Mouse (Mus musculus): ENCODE data around the gene Lysmd1. TPM values are rescaled to one million over a fixed set of nuclear protein-coding genes. Genes with fewer than 3 reads are reported as not detected.

Gene Lysmd1
- polyA plus RNA-seq, 1 experiment from 2014 or later = 8.2 TPM

- no peaks in the 10 kb centered on the region for H3K27me3 ChIP-seq (ENCODE audit: insufficient read depth, low read length)
- H3K36me3 ChIP-seq (ENCODE audit: insufficient read depth) = peaks cover 64% of the 10 kb centered on the region
- H3K4me3 ChIP-seq (ENCODE audit: low read depth, low read length) = no peak overlapping the region
- H3K9ac ChIP-seq = no peak overlapping the region
- no peak overlapping the region for H3K4me2 ChIP-seq
- DNase-seq (no peak), ATAC-seq (ENCODE audit: insufficient read depth) (no peak)
- H3K4me1 ChIP-seq (ENCODE audit: insufficient read depth) = no peaks in the 10 kb centered on the region
- no peak for TF ChIP-seq CTCF (IDR thresholded peaks at IDR 0.05; ENCODE audit: low read depth)
- WGBS = 83% methylated on average over 9 of the region's 9 CpGs
- no peaks in the 10 kb centered on the region for H3K9me3 ChIP-seq (ENCODE audit: low read depth, low read length)
- H3K27ac ChIP-seq (ENCODE audit: low read depth) = no peak overlapping the region
Observed at GRCm38 (mm10) chr3:95184796-95185577, 51.1 kb downstream of the Lysmd1 start.

GRCm38 (mm10) chr3:95186100-95186499 lies 52.2 kb downstream of the Lysmd1 start:
- H3K4me3 ChIP-seq (ENCODE audit: low read depth, low read length) = no peak overlapping the region
- no peaks in the 10 kb centered on the region for H3K27me3 ChIP-seq (ENCODE audit: insufficient read depth, low read length)
- peaks cover 73% of the 10 kb centered on the region for H3K36me3 ChIP-seq (ENCODE audit: insufficient read depth)
- no peak for DNase-seq
- no peak overlapping the region for H3K27ac ChIP-seq (ENCODE audit: low read depth)
- 0 out of 2 replicates have a peak, but pooled peaks have one; percentile 24 for ATAC-seq (ENCODE audit: insufficient read depth)
- no peak overlapping the region for H3K4me2 ChIP-seq
- WGBS = 68% methylated on average over 2 of the region's 2 CpGs
- no peak for TF ChIP-seq CTCF (IDR thresholded peaks at IDR 0.05; ENCODE audit: low read depth)
- no peaks in the 10 kb centered on the region for H3K4me1 ChIP-seq (ENCODE audit: insufficient read depth)
- no peaks in the 10 kb centered on the region for H3K9me3 ChIP-seq (ENCODE audit: low read depth, low read length)
- H3K9ac ChIP-seq = no peak overlapping the region

DNA sequence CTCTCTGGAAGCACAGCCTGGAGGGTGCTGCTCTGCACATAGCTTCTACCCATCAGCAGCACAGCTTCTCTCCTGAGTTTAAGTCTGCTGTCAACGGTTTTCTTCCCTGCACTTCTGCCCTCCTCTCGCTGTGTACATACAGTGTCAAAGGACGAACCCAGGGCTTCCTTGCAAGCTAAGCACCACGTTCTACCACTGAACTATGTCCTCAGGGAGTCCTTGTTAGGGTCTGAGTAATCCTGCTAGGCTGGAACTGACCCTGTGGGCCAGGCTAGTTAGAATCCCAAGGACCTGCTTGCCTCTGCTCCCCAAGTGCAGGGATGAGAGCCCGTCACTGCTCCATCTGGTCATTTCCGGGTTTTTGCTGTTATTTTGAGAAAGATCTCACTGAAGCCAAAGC lies 53.0 kb downstream of the Lysmd1 start:
- no peak overlapping the region for H3K4me2 ChIP-seq
- H3K36me3 ChIP-seq (ENCODE audit: insufficient read depth) = peaks cover 77% of the 10 kb centered on the region
- H3K4me1 ChIP-seq (ENCODE audit: insufficient read depth) = no peaks in the 10 kb centered on the region
- ATAC-seq (ENCODE audit: insufficient read depth) = no peak
- no peaks in the 10 kb centered on the region for H3K27me3 ChIP-seq (ENCODE audit: insufficient read depth, low read length)
- H3K9ac ChIP-seq = no peak overlapping the region
- no peak for DNase-seq
- H3K27ac ChIP-seq (ENCODE audit: low read depth) = no peak overlapping the region
- no peak for TF ChIP-seq CTCF (IDR thresholded peaks at IDR 0.05; ENCODE audit: low read depth)
- H3K4me3 ChIP-seq (ENCODE audit: low read depth, low read length) = no peak overlapping the region
- 72% methylated on average over 6 of the region's 6 CpGs for WGBS
- no peaks in the 10 kb centered on the region for H3K9me3 ChIP-seq (ENCODE audit: low read depth, low read length)

Small RNAs within 50 kb of the gene (microRNA-seq; reads per million reads assigned to microRNA genes)
- not detected for gene Mir8099-1 (ENCODE audit: borderline number of aligned reads)

Other genes starting within 250 kb of the Lysmd1 start
- gene Psmb4, start 247.1 kb upstream of the Lysmd1 start, polyA plus RNA-seq (2014; fragmentation: Nextera tagmentation; extraction: Ambion mirVana) = 343 and 370 TPM in 2 replicates
- 99.1 and 103 TPM in 2 replicates for gene Selenbp1, start 201.0 kb upstream of the Lysmd1 start, polyA plus RNA-seq (2014; fragmentation: Nextera tagmentation; extraction: Ambion mirVana)
- 11.8 and 13.1 TPM in 2 replicates for gene Rfx5, start 180.0 kb upstream of the Lysmd1 start, polyA plus RNA-seq (2014; fragmentation: Nextera tagmentation; extraction: Ambion mirVana)
- 24.7 and 25.9 TPM in 2 replicates for gene Pi4kb, start 159.4 kb upstream of the Lysmd1 start, polyA plus RNA-seq (2014; fragmentation: Nextera tagmentation; extraction: Ambion mirVana)
- 28.1 and 31.7 TPM in 2 replicates for gene Zfp687, start 118.6 kb upstream of the Lysmd1 start, polyA plus RNA-seq (2014; fragmentation: Nextera tagmentation; extraction: Ambion mirVana)
- gene Psmd4, start 91.5 kb upstream of the Lysmd1 start, polyA plus RNA-seq (2014; fragmentation: Nextera tagmentation; extraction: Ambion mirVana) = 236 and 250 TPM in 2 replicates
- 12.2 and 13.6 TPM in 2 replicates for gene Pip5k1a, start 27.2 kb upstream of the Lysmd1 start, polyA plus RNA-seq (2014; fragmentation: Nextera tagmentation; extraction: Ambion mirVana)
- 167 and 170 TPM in 2 replicates for gene Vps72, start 23.1 kb upstream of the Lysmd1 start, polyA plus RNA-seq (2014; fragmentation: Nextera tagmentation; extraction: Ambion mirVana)
- 1.2 and 1.9 TPM in 2 replicates for gene Tmod4, start 9.6 kb upstream of the Lysmd1 start, polyA plus RNA-seq (2014; fragmentation: Nextera tagmentation; extraction: Ambion mirVana)
- gene Scnm1, start 77 bp upstream of the Lysmd1 start, polyA plus RNA-seq (2014; fragmentation: Nextera tagmentation; extraction: Ambion mirVana) = 62.7 and 67.9 TPM in 2 replicates
- 3.2 and 4.2 TPM in 2 replicates for gene Tnfaip8l2, start 8.3 kb downstream of the Lysmd1 start, polyA plus RNA-seq (2014; fragmentation: Nextera tagmentation; extraction: Ambion mirVana)
- gene Sema6c, start 26.4 kb downstream of the Lysmd1 start, polyA plus RNA-seq (2014; fragmentation: Nextera tagmentation; extraction: Ambion mirVana) = 3.7 and 5.4 TPM in 2 replicates
- 13.4 and 14.4 TPM in 2 replicates for gene Gabpb2, start 83.8 kb downstream of the Lysmd1 start, polyA plus RNA-seq (2014; fragmentation: Nextera tagmentation; extraction: Ambion mirVana)
- gene Cdc42se1, start 94.6 kb downstream of the Lysmd1 start, polyA plus RNA-seq (2014; fragmentation: Nextera tagmentation; extraction: Ambion mirVana) = 127 and 131 TPM in 2 replicates
- gene Mllt11, start 98.1 kb downstream of the Lysmd1 start, polyA plus RNA-seq (2014; fragmentation: Nextera tagmentation; extraction: Ambion mirVana) = 15.1 and 16.1 TPM in 2 replicates
- 0.39 and 0.67 TPM in 2 replicates for gene Gm128, start 107.5 kb downstream of the Lysmd1 start, polyA plus RNA-seq (2014; fragmentation: Nextera tagmentation; extraction: Ambion mirVana)
- 5.0 and 6.1 TPM in 2 replicates for gene Bnipl, start 117.1 kb downstream of the Lysmd1 start, polyA plus RNA-seq (2014; fragmentation: Nextera tagmentation; extraction: Ambion mirVana)
- gene Mindy1, start 147.3 kb downstream of the Lysmd1 start, polyA plus RNA-seq (2014; fragmentation: Nextera tagmentation; extraction: Ambion mirVana) = 36.5 and 40.0 TPM in 2 replicates
- 20.0 and 23.5 TPM in 2 replicates for gene Prune1, start 148.0 kb downstream of the Lysmd1 start, polyA plus RNA-seq (2014; fragmentation: Nextera tagmentation; extraction: Ambion mirVana)
- 1.8 and 2.0 TPM in 2 replicates for gene Anxa9, start 173.1 kb downstream of the Lysmd1 start, polyA plus RNA-seq (2014; fragmentation: Nextera tagmentation; extraction: Ambion mirVana)
- gene Cers2, start 180.7 kb downstream of the Lysmd1 start, polyA plus RNA-seq (2014; fragmentation: Nextera tagmentation; extraction: Ambion mirVana) = 170 and 185 TPM in 2 replicates
- 50.7 and 52.0 TPM in 2 replicates for gene Setdb1, start 223.1 kb downstream of the Lysmd1 start, polyA plus RNA-seq (2014; fragmentation: Nextera tagmentation; extraction: Ambion mirVana)

All from lung, embryonic 14.5 days (tissue).